Mouse (Mus musculus) stomach, embryonic 15.5 days (tissue): Measurements from ENCODE around the gene Sugct. TPM values are rescaled to one million over a fixed set of nuclear protein-coding genes. Genes with fewer than 3 reads are reported as not detected.

Experiments
- ATAC-seq: fragments of 200-750 bp; cut with Nextera tagmentation; 2 replicates; pipeline ENCODE4 v1.8.0; 2017; ENCODE audit warnings: low read depth, moderate number of reproducible peaks, moderate TSS enrichment; ENCODE audit not compliant: insufficient read depth, low FRiP score
- H3K27ac ChIP-seq: fragments of 300-500 bp; sonication (generic); 2 replicates; pipeline ENCODE4 v1.5.1; 2015; ENCODE audit warnings: mild to moderate bottlenecking, inconsistent platforms
- H3K27me3 ChIP-seq: fragments of 300-500 bp; sonication (generic); replicated peaks from 2 replicates; pipeline ENCODE4 v1.6.1; 2015; ENCODE audit warnings: inconsistent platforms
- H3K36me3 ChIP-seq: fragments of 300-500 bp; sonication (generic); 2 replicates; pipeline ENCODE4 v1.6.1; 2015; ENCODE audit warnings: inconsistent platforms
- H3K4me1 ChIP-seq: fragments of 300-500 bp; sonication (generic); 2 replicates; pipeline ENCODE4 v1.6.1; 2015; ENCODE audit warnings: inconsistent platforms
- H3K4me2 ChIP-seq: fragments of 300-500 bp; sonication (generic); 2 replicates; pipeline ENCODE4 v1.6.1; 2015; ENCODE audit warnings: mild to moderate bottlenecking, inconsistent platforms
- H3K4me3 ChIP-seq: fragments of 300-500 bp; sonication (generic); replicated peaks from 2 replicates; pipeline ENCODE4 v1.5.1; 2015; ENCODE audit warnings: inconsistent platforms
- H3K9ac ChIP-seq: fragments of 300-500 bp; sonication (generic); 2 replicates; pipeline ENCODE4 v1.6.1; 2015; ENCODE audit warnings: inconsistent platforms
- H3K9me3 ChIP-seq: fragments of 300-500 bp; sonication (generic); 2 replicates; pipeline ENCODE4 v1.6.1; 2016; ENCODE audit warnings: inconsistent platforms
- WGBS: fragments of 180-500 bp; shearing (Covaris S2); methylation state at CpG from one replicate; pipeline ENCODE4 v1.1.7; 2015; 5-methylcytosine and 5-hydroxymethylcytosine counted together
- polyA plus RNA-seq: library from polyadenylated mRNA; unstranded; fragments of >200 nt; fragmentation: Nextera tagmentation; extraction: Ambion mirVana; gene quantifications from 2 replicates; pipeline ENCODE4 v1.2.1, GENCODE M21; 2015

Sugct gene
- polyA plus RNA-seq, 1 experiment from 2014 or later: 5.5 TPM

GRCm38 (mm10) chr13:17693816-17694215, 1.5 kb downstream of the Sugct start:
- Histone ChIP-seq H3K27ac (no peak overlapping the region), H3K36me3 (no peaks in the 10 kb centered on the region), H3K9me3 (no peaks in the 10 kb centered on the region), H3K27me3 (no peaks in the 10 kb centered on the region), H3K4me2 (peak overlapping the region; percentile 44; the same call in 1 of the 2 replicates), H3K4me3 (no peak overlapping the region), H3K9ac (no peak overlapping the region), H3K4me1 (peaks cover 7% of the 10 kb centered on the region; the same call in 1 of the 2 replicates)
- no peak for ATAC-seq
- 61% methylated on average over 5 of the region's 5 CpGs for WGBS

DNA sequence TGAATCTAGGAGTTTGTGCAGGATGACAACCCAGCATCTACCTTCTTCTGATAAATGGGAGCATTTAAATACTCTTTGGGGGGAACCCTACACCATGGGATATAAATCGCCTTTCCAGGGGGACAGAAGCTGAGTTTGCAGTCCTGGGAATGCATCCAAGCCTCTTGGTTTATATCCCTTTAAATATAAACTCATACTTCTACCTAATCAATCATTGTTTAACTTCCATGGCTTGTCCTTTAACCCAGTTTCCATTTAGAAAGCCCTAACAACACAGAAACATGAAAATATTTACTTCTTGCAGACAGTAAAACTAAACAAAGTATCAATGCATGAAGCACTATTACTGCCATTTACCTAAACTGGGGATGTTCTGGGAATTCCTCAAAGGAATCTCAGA, 3.9 kb downstream of the Sugct start:
- 30% methylated on average over 1 of the region's 1 CpGs for WGBS
- no peaks in the 10 kb centered on the region for H3K36me3 ChIP-seq
- no peak overlapping the region for H3K9ac ChIP-seq
- H3K4me3 ChIP-seq: no peak overlapping the region
- no peak for ATAC-seq
- peak overlapping the region; percentile 16; the same call in 1 of the 2 replicates for H3K27ac ChIP-seq
- no peaks in the 10 kb centered on the region for H3K9me3 ChIP-seq
- peaks cover 4% of the 10 kb centered on the region; the same call in 1 of the 2 replicates for H3K4me1 ChIP-seq
- no peak overlapping the region for H3K4me2 ChIP-seq
- no peaks in the 10 kb centered on the region for H3K27me3 ChIP-seq

GRCm38 (mm10) chr13:17690686-17691085, 4.7 kb downstream of the Sugct start:
- Histone ChIP-seq H3K36me3 (no peaks in the 10 kb centered on the region), H3K9me3 (no peaks in the 10 kb centered on the region), H3K9ac (no peak overlapping the region), H3K4me2 (no peak overlapping the region), H3K4me3 (no peak overlapping the region), H3K4me1 (peaks cover 4% of the 10 kb centered on the region; the same call in 1 of the 2 replicates), H3K27me3 (no peaks in the 10 kb centered on the region), H3K27ac (peak overlapping the region; percentile 40; the same call in 1 of the 2 replicates)
- no peak for ATAC-seq

- ATAC-seq: no peak
- Histone ChIP-seq H3K36me3 (no peaks in the 10 kb centered on the region), H3K4me3 (no peak overlapping the region), H3K27me3 (no peaks in the 10 kb centered on the region), H3K9ac (no peak overlapping the region), H3K4me2 (no peak overlapping the region), H3K9me3 (no peaks in the 10 kb centered on the region), H3K27ac (no peak overlapping the region), H3K4me1 (peaks cover 4% of the 10 kb centered on the region; the same call in 1 of the 2 replicates)
Measured at GRCm38 (mm10) chr13:17689461-17689860, 5.9 kb downstream of the Sugct start.

DNA sequence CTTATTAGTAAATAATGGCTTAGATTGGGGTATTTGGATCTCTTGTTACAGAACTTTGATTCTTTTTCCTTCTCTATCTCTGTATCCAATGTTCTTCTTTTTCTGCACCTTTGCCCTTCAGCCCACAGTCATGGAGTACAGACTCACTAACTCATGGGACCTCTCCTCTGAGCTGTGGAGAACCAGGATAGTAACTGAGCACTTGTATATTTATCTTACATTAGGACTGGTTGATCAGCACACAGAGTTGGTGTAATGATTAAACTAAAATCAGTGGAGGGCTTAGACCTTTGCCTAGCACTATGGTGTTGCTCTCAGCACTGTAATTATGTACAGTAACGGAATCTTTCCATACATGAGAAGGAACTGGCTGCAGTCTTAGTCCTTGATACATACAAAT, 24.2 kb downstream of the Sugct start:
- Histone ChIP-seq H3K36me3 (no peaks in the 10 kb centered on the region), H3K4me1 (no peaks in the 10 kb centered on the region), H3K27ac (no peak overlapping the region), H3K9ac (no peak overlapping the region), H3K4me2 (no peak overlapping the region), H3K27me3 (no peaks in the 10 kb centered on the region), H3K9me3 (no peaks in the 10 kb centered on the region), H3K4me3 (no peak overlapping the region)
- WGBS: 74% methylated on average over 1 of the region's 1 CpGs
- ATAC-seq: no peak

DNA sequence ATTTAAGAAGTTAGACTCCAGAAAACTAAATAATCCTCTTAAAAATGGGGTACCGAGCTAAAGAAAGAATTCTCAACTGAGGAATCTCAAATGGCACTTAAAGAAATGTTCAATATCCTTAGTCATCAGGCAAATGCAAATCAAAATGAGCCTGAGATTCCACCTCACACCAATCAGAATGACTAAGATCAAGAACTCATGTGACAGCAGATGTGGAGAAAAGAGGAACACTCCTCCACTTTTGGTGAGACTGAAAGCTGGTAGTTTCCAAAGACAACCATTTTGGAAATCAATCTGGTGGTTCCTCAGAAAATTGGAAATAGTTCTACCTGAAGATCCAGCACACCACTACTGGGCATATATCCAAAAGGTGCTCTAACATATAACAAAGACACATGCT, 28.0 kb downstream of the Sugct start:
- Histone ChIP-seq H3K36me3 (no peaks in the 10 kb centered on the region), H3K27ac (no peak overlapping the region), H3K9me3 (no peaks in the 10 kb centered on the region), H3K4me3 (no peak overlapping the region), H3K27me3 (no peaks in the 10 kb centered on the region), H3K9ac (no peak overlapping the region), H3K4me2 (no peak overlapping the region), H3K4me1 (no peaks in the 10 kb centered on the region)
- no peak for ATAC-seq
- WGBS: 80% methylated on average over 1 of the region's 1 CpGs

DNA sequence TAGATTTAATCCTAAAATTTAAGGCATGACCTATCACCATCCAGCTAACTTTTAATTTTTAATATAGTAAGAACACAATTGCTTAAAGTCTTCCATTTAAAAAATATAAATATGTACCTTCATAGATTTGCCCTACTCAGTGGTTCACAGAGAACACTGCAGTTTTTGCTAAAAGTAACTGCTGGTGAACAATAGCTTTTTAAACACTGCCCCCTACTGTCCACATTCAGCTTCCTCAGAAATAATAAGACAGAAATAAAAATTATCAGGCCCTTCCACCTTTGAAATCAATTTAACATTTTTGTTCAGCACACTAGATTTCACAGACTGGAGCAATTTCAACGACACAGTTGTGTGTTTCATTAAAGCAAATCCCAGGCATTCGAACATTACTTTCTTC, 53.1 kb downstream of the Sugct start:
- H3K4me2 ChIP-seq: no peak overlapping the region
- H3K4me1 ChIP-seq: no peaks in the 10 kb centered on the region
- ATAC-seq: no peak
- H3K27ac ChIP-seq: no peak overlapping the region
- 44% methylated on average over 2 of the region's 2 CpGs for WGBS
- no peaks in the 10 kb centered on the region for H3K9me3 ChIP-seq
- no peak overlapping the region for H3K9ac ChIP-seq
- no peak overlapping the region for H3K4me3 ChIP-seq
- no peaks in the 10 kb centered on the region for H3K27me3 ChIP-seq
- no peaks in the 10 kb centered on the region for H3K36me3 ChIP-seq

DNA sequence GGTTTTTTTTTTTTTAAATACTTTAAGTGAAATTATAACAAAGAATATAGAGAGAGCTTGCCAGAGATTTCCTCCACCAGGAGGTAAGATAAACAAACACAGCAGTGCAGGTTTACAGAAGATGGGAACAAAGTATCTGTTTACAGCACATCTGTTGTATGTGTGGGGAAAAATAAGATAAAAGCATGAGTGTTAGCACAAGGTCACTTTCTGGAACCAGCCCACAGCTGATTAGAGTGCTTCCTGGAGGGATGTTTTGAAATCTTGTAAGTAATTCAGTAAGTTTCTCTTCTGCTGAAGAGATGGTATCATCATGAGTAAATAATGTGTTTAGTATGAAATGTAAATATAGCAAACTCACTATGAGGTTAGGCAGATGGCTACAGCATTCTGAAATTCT, 57.3 kb downstream of the Sugct start:
- Histone ChIP-seq H3K9ac (no peak overlapping the region), H3K27me3 (no peaks in the 10 kb centered on the region), H3K9me3 (no peaks in the 10 kb centered on the region), H3K36me3 (no peaks in the 10 kb centered on the region), H3K4me2 (no peak overlapping the region), H3K27ac (no peak overlapping the region), H3K4me3 (no peak overlapping the region), H3K4me1 (no peaks in the 10 kb centered on the region)
- ATAC-seq: no peak

DNA sequence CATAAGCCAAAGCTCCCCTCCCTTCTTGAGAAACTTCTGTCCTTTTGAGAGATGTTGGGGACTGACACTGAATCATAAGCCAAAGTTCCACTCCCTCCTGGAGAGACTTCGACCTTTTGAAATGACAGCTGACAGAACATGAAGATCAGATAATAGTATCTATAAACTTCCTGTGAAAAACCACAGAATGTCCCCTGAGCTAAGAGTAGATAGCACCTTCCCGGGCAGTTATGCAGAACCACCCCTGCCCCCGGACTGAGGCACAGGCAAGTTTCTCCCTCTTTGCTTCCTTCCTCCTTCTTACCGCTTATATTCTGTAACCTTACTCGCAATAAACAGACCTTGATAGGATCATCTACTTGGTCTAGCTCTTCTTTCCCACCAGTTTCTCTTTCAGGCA, 68.2 kb downstream of the Sugct start:
- H3K4me3 ChIP-seq: no peak overlapping the region
- no peak overlapping the region for H3K4me2 ChIP-seq
- H3K9ac ChIP-seq: no peak overlapping the region
- H3K27me3 ChIP-seq: no peaks in the 10 kb centered on the region
- ATAC-seq: no peak
- no peaks in the 10 kb centered on the region for H3K4me1 ChIP-seq
- WGBS: 77% methylated on average over 5 of the region's 5 CpGs
- H3K27ac ChIP-seq: no peak overlapping the region
- no peaks in the 10 kb centered on the region for H3K9me3 ChIP-seq
- H3K36me3 ChIP-seq: no peaks in the 10 kb centered on the region

DNA sequence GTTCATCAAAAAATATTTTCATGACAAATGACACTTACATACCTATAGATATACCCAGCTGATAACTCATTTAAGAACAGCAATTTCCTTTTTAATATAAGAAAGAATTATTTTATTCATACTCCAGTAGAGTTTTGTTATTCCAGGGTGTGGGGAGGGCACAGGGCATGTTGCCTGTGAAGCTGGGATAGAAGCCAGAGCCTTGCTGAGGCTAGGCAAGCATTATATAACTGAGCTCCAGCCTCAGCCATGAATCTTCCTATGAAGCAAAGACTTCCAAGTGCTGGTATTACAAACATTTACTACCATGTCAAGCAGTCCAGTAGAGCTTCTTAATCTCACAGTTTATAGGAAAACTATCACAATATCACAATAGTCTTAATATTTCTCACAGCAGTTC, 70.4 kb downstream of the Sugct start:
- Histone ChIP-seq H3K4me1 (no peaks in the 10 kb centered on the region), H3K9ac (no peak overlapping the region), H3K4me3 (no peak overlapping the region), H3K27ac (no peak overlapping the region), H3K4me2 (no peak overlapping the region), H3K27me3 (no peaks in the 10 kb centered on the region), H3K9me3 (no peaks in the 10 kb centered on the region), H3K36me3 (no peaks in the 10 kb centered on the region)
- no peak for ATAC-seq

DNA sequence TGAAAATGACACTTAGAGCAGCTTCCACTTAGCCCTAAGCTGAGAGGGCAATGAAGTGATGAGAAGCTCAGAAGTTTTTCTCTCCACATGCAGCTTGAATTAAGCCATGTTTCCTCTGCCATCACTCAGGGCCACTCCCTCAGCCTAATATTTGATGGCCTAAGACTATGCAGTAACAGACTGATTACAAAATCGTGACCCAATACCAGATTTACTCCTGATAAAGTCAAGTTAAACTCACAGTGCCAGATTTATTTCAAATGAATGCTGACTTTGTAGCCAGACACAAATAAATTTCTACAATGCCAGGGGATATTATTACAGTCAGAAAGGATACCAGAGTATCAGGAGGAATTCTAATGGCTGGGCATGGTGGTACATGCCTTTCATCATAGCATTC, 89.1 kb downstream of the Sugct start:
- ATAC-seq: no peak
- 73% methylated on average over 1 of the region's 1 CpGs for WGBS

GRCm38 (mm10) chr13:17604670-17605069, 90.7 kb downstream of the Sugct start:
- Histone ChIP-seq H3K4me1 (no peaks in the 10 kb centered on the region), H3K9ac (no peak overlapping the region), H3K36me3 (no peaks in the 10 kb centered on the region), H3K9me3 (no peaks in the 10 kb centered on the region), H3K27ac (no peak overlapping the region), H3K27me3 (no peaks in the 10 kb centered on the region), H3K4me3 (no peak overlapping the region), H3K4me2 (no peak overlapping the region)
- no peak for ATAC-seq
- 62% methylated on average over 3 of the region's 3 CpGs for WGBS

More for the DNA sequence above, 89.1 kb downstream of the Sugct start:
- no peaks in the 10 kb centered on the region for H3K27me3 ChIP-seq
- H3K9ac ChIP-seq: no peak overlapping the region
- no peaks in the 10 kb centered on the region for H3K9me3 ChIP-seq
- no peak overlapping the region for H3K4me2 ChIP-seq
- H3K27ac ChIP-seq: no peak overlapping the region
- no peaks in the 10 kb centered on the region for H3K4me1 ChIP-seq
- no peak overlapping the region for H3K4me3 ChIP-seq
- no peaks in the 10 kb centered on the region for H3K36me3 ChIP-seq

- ATAC-seq: no peak
- no peak overlapping the region for H3K27ac ChIP-seq
- no peaks in the 10 kb centered on the region for H3K27me3 ChIP-seq
- H3K9me3 ChIP-seq: no peaks in the 10 kb centered on the region
- WGBS: 87% methylated on average over 5 of the region's 5 CpGs
- no peak overlapping the region for H3K9ac ChIP-seq
- no peak overlapping the region for H3K4me2 ChIP-seq
- no peak overlapping the region for H3K4me3 ChIP-seq
- H3K4me1 ChIP-seq: no peaks in the 10 kb centered on the region
- H3K36me3 ChIP-seq: no peaks in the 10 kb centered on the region
Measured at GRCm38 (mm10) chr13:17603756-17604155, 91.6 kb downstream of the Sugct start.
